Mouse (Mus musculus): Measurements from ENCODE around the gene Tmem120a.

The Tmem120a gene

DNA sequence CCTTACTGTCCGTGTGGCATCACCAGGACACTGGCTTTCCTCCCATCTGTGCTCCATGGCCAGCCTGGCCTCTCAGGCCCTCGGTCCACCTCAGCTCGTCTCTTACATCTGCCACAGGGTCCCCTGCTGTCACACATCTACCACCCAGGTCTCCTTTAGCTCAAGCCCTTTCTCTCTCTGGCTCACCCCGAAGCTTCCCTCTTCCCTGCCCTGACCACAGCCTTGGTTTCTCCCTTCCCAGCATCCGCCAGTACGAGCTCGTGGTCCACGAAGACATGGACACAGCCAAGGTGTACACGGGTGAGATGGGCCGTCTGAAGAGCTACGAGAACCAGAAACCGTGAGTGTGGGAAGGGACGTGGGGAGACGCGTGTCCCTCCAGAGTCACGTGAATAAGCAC lies 12.9 kb downstream of the Tmem120a start:
- DNase-seq: no peak

DNA sequence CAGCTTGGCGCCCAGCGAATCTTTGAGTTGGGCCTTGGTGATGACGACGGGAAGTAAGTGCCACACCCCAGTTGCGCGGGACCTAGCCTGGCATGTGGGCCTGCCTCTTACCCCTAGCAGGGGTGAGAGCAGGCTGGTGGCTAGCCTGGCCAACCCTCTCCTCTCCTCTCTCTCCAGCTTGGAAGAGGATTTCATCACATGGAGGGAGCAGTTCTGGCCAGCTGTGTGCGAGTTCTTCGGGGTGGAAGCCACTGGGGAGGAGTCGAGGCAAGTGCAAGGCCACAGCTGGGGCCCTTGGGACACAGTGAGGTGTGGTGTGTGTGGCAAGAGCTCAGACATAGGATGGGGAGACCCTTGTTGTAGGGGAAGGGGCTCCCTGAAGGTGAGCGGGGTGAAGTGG lies 13.3 kb downstream of the Tmem120a start:
- no peak for DNase-seq

GRCm38 (mm10) chr5:135730278-135730677 lies 14.0 kb downstream of the Tmem120a start:
- DNase-seq: no peak

DNA sequence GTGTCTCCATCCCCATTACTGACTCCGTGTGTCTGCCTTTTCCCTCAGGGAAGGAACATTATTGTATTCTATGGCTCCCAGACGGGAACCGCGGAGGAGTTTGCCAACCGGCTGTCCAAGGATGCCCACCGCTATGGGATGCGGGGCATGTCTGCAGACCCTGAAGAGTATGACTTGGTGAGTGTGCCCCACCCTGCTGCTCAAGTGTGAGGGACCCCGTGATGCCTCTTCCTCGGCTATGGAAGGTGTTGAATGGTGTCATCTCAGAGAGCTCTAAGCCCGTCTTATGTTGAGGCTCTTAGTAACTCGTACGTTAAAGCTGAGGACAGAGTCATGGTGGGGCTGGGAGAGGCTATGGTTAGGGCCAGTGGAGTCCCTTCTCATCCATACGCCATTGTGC lies 14.9 kb downstream of the Tmem120a start:
- DNase-seq: no peak

- DNase-seq: no peak
Measured at GRCm38 (mm10) chr5:135728361-135728760, 15.9 kb downstream of the Tmem120a start.

DNA sequence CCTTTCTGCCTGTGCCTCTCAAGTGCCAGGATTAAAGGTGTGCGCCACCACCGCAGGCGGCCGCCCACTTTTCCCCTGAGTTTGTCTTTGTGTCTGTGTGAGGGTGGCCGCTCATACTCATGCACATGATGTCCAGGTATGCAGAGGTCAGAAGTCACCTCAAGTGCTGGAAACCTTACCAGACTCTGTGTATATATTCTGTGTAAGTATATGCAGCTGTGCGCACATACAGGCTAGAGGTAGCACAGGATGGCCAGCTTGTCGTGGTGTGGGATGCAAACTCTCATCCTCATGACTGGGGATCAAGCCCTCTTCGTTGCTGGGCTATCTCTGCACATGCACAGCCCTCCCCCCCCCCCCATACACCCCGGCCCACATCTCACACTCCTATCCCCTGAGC lies 16.4 kb downstream of the Tmem120a start:
- DNase-seq: no peak

GRCm38 (mm10) chr5:135726641-135727346 lies 17.5 kb downstream of the Tmem120a start:
- peak; percentile 29 for DNase-seq

DNA sequence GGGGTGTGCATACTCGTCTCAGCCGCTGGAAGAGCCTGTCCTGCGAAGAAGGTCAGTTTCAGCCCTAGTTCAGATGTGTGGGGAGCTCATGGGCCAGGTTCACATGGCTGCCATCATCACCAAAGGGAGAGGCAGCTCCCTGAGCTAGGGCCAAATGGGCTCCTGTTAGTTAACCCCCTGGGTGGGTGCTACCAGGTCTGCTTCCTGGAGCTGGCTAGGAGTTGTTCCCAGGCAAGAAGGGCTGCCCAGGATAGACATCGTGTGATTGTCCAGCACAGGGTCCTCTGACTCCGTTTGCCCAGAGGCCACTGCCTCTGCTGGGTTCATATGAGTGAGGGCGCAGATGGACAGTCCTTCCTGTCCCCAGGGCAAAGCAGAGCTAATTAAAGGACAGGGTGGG lies 18.3 kb downstream of the Tmem120a start:
- DNase-seq: no peak

DNA sequence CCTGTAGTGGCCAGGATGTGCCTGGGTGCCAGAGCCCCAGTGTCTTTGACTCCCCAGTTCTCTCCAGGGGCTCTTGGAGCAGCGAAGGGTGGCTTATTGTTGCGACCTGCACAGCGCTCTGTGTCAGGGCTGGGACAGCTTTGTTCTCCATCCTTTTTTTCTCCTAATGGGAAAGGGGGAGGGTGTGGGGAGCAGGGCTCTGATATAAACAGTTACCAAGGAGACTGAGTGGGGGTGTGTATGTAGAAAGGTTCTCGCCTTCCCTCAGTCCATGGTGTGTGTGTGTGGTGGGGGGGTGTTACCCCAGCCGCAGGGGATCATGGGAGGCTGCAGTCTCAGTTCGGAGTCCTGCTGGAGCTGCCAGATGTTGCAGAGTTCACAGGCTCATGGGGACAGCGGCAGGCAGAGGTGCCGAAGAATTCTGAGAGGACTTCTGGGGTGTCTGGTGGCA lies 18.8 kb downstream of the Tmem120a start:
- DNase-seq: peak; percentile 42

DNA sequence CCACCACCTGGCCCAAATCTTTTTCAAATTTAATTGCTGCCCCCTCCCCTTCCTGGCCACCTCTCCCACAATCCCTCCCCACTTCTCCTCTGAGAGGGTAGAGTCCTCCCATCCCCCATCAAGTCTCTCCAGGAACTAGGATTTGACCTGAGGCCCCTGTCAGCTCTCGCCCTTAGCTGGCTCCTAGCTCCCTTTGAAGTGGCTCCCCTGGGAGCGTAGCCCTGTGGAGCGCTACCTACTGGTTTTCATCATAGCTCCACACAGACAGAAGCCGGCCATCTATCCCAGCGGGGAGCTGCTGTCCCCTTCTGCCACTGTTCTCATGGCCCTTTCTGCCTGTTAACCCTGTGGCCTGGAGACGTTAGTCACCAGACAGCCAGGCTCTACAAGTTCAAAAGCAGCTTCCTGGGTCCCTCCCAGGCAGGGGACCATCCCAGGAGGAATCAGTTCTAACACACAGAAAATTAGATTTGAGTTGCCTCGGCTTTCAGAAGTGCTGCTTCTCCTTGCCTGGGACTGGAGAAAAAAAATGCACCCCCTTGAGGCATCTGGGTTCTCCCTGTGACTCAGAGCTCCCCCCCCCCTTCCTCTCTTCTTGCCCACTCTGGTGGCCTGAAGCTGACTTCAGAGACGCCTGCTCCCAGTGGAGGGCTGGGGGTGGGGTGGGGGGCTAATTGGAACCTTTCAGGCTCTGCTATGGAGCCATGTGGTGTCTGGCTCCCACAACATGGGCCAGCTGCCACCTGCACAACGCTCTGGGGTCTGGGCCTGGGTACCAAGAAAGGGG lies 19.5 kb downstream of the Tmem120a start:
- DNase-seq: peak; percentile 20

DNA sequence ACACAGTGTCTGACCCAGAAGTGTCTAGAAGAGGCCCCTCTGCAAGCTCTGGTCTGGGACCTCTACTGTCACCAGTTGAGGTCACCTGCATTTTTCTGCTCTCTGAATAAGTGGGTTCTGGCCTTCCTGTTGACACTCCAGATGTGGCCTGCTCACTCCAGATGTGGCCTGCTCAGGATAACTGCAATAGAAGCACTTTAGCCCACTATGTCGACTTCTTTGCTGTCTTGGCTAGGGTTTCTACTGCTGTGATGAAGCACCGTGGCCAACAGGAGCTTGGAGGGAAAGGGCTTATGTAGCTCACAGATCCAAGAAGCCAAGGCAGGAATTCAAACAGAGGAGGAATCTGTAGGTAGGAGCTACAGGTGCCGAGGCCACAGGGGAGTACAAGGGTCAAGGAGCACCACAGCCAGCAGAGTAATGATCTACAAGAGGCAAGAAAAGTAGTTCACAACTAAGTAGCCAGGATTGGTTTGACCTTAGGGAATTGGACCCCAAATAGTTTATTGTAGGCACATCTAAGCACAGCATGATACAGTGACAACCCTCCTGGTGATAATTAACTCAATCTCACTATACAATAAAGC lies 21.0 kb downstream of the Tmem120a start:
- DNase-seq: peak; percentile 28

DNA sequence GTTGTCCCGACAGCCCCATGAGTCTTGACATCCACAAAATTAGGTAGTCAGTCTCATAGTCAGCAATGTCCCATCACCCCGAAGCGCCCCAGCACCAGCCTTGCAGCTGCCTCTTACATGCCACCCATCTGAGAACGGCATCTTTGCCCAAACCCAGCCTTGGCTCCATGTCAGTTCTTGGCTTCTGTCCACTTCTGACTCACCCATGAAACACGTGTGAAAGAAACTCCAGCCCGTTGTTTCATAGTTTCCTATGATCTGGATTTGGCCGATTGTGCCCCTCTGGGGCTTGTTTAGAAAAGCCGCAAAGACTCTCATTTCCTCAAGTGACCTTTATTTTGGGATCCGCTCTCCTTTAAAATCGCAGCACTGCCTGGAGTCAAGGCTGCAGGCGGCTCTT lies 22.1 kb downstream of the Tmem120a start:
- DNase-seq: peak; percentile 37

- DNase-seq: no peak
Measured at GRCm38 (mm10) chr5:135721076-135721475, 23.2 kb downstream of the Tmem120a start.

DNA sequence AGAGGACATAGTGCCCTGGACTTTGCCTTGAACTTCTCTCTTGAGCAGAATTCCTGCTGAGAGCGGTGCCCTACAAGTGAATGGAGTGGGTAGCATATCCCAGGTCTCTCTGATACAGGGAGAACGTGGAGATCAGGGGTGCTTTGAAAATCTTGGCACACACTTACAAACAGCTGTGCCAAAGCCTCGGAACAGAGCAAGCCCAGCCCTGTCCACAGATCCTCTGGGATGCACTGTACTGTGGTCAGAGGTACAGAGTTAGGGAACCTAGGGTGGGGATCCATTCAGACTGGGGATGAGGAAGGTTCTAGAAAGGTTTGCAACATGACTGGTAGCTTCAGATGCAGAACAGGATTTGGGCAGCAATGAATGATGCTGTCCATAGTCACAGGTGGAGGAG lies 24.1 kb downstream of the Tmem120a start:
- no peak for DNase-seq

GRCm38 (mm10) chr5:135719586-135720120 lies 24.6 kb downstream of the Tmem120a start:
- no peak for DNase-seq

DNA sequence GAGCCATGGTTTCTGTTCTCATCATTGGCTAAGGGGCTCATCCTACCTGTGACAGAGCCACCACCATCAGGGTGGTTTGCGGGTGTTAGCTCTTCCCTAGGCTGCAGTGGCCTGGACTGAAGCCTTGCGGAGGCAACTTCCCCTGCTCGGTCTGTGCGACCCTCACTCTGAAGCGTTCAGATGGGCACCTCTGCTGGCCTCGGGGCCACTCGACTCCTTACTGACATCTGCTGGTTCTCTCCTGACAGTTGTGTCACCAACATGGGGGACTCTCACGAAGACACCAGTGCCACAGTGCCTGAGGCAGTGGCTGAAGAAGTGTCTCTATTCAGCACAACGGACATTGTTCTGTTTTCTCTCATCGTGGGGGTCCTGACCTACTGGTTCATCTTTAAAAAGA lies 28.6 kb downstream of the Tmem120a start:
- DNase-seq: peak; percentile 27

DNA sequence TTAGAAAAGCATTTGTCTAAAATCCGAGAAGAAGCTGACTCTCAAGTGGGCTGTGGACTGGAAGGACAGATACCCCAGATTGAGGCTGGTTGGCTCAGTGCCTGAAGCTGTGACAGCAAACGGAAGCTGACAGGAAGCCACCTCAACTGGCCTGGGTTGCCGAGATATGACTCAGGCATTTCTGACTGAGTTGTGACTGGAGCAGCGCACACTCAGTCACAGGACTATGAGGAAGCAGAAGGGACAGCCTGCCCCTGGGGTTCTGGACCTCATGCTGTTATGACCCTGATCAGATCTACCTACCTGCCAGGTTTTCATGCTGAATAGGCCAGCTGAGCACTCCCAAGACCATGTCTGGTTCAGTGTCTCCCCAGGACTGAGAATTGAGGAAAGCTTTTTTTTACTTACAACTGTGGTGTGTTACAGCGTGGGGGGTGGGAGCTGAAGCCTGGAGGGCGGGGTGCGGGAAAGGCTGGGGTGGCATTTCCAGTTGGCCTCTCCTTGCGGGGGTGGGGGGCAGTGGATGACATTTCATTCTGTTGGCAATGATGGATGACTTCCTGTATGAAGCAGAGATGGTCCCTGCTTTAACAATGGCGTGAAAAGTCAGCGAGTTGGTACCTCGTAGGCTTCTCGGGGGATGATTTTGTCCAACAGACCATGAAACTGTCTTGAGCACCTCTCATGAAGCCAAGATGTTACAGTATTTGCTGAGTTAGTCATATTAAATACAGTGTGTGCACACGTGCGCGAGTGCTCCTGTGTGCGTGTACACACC lies 30.6 kb downstream of the Tmem120a start:
- peak; percentile 85 for DNase-seq

DNA sequence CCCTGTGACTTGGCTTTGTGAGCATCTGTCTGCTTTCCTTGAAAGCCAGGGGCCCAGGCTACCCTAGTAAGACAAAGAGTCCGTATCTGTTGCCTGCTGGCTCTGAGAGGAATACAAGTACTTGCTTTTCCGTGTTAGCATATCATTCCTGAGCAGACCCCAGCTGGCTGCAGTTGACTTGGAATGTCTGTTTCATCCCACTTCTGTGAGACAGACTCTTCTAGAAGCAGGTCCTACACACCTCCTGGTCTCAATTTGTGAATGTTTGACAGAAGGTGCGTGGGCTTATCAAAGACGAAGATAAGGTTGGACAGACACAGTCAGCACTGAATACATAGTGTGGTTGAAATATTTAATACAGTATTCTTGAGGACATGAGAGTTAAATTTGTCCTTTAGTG lies 31.4 kb downstream of the Tmem120a start:
- no peak for DNase-seq

DNA sequence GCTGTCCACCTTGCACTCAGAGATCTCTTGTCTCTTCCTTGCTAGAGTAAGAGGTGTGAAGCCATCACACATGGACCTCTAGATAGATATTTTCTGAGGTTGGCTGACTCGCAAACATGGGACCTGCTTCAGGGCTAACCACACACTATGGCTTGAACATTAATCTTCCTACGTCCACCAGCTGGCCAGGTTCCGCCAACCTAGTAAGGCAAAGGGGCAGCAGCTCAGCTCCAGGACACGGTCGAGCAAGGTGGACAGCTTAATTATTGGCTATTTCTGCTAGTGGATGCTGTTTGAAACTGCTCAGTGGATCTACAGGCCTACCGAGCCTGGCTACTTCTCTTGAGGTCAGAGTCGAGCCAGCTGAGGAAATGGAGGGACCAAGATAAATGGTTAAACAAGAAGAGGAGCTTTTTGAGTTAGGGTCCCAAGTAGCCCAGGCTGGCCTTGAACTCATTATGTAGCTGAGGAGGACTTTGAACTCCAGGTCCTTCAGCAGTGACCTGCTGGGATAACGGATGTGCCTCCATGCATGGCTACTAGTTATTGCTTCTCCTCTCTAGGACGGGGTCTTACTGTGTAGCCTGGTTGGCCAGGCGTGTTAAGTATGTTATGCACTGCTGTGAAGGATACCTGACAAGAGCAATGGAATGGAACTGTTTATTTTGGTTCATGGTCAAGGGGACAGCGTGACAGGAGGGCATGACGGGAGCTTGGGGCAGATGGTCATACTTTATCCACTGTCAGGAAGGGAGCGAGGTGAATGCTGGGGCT lies 32.5 kb downstream of the Tmem120a start:
- peak; percentile 74 for DNase-seq

GRCm38 (mm10) chr5:135710599-135711214 lies 33.5 kb downstream of the Tmem120a start:
- no peak for DNase-seq

DNA sequence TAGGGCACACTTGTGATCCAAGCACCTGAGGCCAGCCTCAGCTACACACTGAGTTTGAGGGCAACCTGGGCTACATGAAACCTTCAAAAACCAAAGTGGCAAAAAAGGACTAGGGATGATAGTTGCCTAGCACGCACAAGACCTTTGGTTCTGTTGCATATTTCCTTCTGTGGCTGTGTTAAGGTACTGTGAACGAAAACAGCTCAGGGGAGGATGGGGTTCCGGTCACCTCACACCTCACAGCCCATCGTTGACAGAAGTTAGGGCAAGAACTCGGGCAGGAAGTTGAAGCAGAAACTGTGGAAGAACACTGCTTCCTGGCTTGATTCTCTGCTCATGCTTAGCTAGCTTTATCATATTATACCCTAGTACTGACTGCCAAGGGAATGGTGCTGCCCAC lies 34.5 kb downstream of the Tmem120a start:
- no peak for DNase-seq

DNA sequence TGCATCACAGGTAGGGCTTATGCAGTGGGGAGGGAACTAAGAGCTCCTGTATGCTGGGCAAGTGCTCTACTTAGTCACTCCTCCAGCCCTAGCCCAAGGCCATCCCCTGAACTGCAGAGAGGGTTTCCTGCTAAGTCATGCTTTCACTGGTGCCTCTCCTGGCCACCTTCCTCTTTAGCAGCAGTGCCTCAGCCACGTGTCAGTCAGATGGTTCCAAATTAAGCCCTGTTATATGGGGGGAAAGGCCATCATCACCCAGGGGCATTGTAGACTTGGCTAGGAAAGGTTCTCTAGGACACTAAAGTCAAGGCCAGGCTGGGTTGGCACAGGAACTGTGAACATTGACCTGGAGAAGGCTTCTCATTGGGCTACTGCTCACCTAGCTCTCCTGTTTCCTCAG lies 36.4 kb downstream of the Tmem120a start:
- DNase-seq: peak; percentile 69
